Mouse (Mus musculus): ENCODE measurements around the gene Hcfc1r1.

The Hcfc1r1 gene

GRCm38 (mm10) chr17:23673424-23674073 lies at the start of gene Hcfc1r1, which contains the start of gene Thoc6:
Gene Hcfc1r1 (plus strand): TSS chr17:23673596.
Gene Thoc6 (minus strand): TSS chr17:23673882.
- peak; percentile 96 for DNase-seq

GRCm38 (mm10) chr17:23627813-23628212 lies 45.6 kb upstream of the Hcfc1r1 start:
- no peak for DNase-seq

DNA sequence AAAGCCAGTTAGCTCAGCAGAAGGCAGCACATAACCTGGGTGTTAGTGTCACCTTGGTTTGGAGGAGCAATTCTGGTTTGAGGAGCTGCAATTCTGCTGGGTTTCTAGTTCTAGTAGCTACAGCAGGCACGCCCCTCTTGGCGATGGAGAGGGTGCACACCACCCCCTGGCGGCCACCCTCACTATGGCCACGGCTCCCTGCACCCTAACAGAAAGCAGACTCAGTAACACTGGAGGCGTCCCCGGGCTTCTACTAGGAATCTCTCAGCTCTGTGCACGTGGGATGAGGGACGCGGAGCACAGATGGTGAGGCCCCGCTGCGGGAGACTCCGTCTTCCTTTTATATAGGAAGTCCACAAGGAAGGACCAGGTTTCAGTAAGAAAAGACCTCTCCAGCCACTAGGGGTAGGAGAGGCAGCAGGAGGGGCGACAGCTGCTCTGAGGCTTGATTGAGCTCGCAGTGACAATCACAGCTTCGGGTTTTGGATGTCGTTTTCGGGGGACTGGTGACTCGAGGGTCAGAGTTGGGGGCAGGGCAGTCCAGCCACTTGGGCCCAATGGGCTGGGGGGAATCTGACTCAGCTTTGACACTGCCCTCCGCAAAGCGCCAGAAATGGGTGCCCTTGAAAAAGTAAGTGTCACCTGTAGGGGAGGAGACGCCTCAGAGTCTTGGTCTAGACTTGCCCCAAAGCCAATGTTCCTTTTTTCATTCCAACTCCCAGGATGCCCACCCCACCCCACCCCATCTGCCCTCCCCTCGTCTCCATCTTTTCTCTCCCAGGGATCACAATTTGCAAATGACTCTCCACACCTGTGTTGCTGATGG lies 43.0 kb upstream of the Hcfc1r1 start:
- peak; percentile 80 for DNase-seq

GRCm38 (mm10) chr17:23631241-23631640 lies 42.2 kb upstream of the Hcfc1r1 start:
- DNase-seq = no peak

DNA sequence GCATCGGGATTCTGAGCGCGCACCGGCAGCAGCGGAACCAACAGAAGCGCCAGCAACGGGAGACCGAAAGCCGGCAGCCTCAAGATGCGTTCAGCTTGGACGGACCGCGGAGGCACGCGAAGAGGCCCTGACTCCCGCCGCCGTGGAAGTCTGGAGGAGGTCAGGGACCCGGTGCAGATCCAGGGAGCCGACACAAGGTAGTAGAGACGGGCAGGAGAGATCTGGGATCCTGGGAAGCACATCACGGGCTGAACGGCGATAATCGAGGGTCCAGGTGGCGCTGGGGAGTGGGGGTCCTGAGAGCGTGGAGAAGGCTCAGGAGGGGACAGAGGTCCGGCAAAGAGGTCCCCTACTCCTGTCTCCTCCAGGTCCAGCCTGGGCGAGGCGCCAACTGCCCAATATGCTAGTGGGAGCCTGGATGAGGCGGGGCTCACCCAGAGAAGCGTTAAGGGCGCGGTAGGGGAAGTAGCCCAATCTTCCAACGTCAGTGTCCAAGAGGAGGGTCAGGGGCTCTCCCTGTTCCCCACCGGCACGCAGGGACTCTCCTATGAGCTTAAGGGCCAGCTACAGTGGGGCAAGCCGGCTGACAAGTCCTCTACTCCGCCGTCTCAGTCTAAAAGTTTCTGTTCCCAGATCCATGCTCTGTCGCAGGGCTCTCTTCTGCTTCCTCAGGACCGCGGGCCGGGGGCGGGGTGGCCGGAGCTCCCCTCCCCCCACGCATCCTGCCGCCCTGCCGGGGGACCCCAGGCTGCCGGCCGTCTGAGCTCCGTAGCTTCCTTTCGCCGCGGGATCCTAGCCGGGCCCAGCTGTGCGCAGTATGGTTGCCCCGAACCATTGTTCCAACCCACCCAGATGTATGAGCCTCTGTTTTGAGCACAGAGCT lies 28.5 kb upstream of the Hcfc1r1 start, which contains the start of gene Mmp25:
Gene Mmp25, minus strand, starts transcription at position 665 of the 883 bp plus-strand sequence.
- peak; percentile 56 for DNase-seq

- DNase-seq = no peak
Observed at GRCm38 (mm10) chr17:23645894-23646293, 27.5 kb upstream of the Hcfc1r1 start.

GRCm38 (mm10) chr17:23651363-23651762 lies 22.0 kb upstream of the Hcfc1r1 start:
- no peak for DNase-seq

DNA sequence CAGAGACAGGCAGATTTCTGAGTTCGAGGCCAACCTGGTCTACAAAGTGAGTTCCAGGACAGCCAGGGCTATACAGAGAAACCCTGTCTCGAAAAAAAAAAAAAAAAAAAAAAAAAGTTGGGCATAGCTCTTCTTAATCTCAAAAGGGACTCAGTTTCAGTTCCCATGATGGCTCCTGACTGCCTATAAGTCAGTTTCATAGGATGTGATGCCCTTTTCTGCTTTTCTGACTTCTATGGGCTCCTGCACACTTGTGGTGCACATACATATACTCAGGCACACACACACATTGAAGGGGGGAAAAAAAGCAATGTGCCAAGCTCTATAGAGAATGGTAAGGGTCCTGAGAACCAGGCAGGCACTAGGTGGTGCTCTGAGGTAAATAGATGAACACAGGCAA lies 20.1 kb upstream of the Hcfc1r1 start:
- no peak for DNase-seq

GRCm38 (mm10) chr17:23654001-23654400 lies 19.4 kb upstream of the Hcfc1r1 start:
- DNase-seq = no peak

GRCm38 (mm10) chr17:23654410-23654809 lies 19.0 kb upstream of the Hcfc1r1 start:
- DNase-seq = no peak

DNA sequence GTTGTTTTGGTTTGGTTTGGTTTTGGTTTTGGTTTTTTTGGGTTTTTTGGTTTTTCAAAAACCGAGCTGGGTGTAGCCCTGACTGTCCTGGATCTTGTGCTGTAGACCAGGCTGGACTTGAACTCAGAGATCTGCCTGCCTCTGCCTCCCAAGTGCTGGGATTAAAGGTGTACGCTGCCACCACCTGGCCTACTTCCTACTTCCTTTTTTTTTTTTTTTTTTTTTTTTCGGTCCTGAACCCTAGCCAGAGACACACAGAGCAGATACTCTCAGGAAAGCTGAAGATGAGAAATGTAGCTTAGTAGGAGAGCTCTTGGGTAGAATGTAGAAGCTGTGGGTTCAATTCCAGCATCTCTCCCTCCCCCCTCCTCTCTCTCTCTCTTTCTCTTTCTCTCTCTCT lies 14.9 kb upstream of the Hcfc1r1 start:
- DNase-seq = no peak

DNA sequence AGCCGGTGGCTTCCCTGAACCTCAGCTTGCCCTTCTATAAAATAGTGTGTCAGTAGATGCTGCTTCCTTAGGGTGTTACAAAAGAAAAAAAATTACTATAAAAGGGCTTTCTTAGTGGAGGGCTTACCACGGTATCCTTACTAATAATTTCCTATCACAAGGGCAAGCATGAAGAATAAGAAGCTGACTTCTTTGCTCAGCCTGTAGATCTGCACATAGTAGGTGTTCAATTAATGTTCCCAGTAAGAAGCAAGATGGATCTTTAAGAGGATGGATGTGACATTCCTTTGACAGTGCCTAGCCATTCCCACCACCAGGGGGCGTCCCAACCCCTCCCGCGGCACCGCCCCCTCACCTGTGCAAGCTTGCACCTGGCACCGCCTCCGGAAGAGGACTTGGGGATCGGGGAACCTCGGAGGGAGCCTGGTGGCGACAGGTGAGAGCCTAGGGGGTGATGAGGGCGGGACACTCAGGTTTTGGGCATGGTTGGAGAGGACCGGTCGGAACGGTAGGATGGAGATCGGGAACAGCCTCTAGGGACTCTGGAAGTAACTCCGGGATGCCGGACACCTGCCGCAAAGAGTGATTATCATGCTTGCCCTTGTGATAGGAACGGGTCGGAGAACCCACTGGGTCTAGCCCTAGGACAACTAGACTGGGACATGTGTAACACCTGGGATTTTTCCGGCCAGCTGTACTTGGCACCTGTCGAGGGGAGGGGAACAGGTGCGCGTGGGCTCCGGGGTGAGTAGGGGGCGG lies 13.1 kb upstream of the Hcfc1r1 start, which contains the start of gene Bicdl2:
Gene Bicdl2, plus strand, starts transcription at position 390 of the 759 bp plus-strand sequence.
- DNase-seq = no peak

DNA sequence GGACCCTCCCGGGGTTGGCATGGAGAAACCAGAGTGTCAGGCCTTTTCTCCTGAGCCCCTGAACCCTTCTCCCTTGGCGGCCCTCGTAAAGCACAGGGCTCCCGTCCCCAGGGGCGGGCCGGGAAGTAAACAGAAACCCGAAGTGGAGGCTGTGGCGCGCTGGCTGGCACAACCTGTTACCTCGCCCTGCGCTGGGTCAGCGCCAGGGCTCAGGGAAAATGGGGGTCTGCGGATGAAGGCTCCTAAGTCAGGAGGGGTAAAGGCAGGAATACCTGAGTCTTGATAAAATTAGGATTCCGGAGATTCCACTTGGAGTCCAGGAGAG lies 12.6 kb upstream of the Hcfc1r1 start:
- no peak for DNase-seq

- no peak for DNase-seq
Observed at GRCm38 (mm10) chr17:23661526-23661925, 11.9 kb upstream of the Hcfc1r1 start.

DNA sequence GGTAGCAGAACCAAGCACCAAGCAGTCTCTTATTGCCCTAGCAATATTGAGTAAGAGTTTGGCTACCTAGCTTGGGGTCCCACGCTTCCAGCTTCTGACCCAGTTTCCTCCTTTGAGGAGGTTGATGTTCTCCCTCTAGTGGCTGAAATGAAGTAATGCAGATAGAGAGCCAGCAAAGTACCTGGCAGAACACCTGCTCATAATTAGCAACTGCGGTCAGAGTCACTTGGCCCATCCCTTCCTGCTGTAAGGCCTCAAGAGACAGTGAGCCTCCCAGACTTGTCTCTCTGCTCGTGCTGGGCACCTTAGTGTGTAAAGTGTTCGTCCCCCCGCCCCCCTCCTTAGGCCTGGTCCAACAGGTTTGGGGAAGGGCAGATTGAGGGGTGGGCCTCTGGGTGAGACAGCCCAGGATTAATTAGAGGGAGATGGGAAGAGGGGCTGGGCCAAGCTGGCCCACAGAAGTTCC lies 8.8 kb upstream of the Hcfc1r1 start:
- peak; percentile 69 for DNase-seq

DNA sequence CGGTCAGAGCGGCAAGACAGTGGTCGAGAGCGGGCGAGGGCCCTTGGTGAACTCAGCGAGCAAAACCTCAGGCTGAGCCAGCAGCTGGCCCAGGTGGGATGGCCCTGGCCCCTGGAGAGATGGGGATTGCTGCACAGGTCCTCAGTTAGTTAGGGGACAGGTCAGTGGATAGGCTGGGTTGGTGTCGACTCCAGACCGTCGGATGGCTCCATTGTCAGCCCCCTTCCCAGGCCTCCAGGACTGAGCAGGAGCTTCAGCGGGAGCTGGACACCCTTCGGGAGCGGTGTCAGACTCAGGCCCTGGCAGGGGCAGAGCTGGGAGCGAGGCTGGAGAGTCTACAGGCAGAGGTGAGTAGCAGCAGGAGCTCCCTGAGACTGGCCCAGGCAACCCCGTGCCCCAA lies 7.9 kb upstream of the Hcfc1r1 start:
- no peak for DNase-seq

GRCm38 (mm10) chr17:23670516-23671074 lies 2.8 kb upstream of the Hcfc1r1 start:
- DNase-seq = no peak

GRCm38 (mm10) chr17:23671519-23671918 lies 1.9 kb upstream of the Hcfc1r1 start:
- no peak for DNase-seq

DNA sequence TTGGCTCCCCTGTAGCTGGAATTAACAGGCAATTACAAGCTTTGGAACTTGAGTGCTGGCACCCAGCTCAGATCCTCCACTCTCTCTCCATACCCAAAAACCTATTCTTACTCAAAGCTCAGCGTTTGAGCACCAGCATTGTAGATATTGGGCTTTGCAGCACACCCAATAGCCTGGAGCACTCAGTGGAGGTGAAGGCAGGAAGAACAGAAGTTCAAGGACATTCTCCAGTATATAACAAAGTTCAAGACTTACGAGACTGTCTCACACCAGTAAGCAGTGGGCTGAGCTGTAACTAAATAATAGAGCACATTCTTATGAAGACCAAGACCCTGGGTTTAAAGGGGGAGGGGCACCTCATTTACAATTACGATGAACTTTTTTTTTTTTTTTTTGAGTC lies 635 bp upstream of the Hcfc1r1 start:
- no peak for DNase-seq

DNA sequence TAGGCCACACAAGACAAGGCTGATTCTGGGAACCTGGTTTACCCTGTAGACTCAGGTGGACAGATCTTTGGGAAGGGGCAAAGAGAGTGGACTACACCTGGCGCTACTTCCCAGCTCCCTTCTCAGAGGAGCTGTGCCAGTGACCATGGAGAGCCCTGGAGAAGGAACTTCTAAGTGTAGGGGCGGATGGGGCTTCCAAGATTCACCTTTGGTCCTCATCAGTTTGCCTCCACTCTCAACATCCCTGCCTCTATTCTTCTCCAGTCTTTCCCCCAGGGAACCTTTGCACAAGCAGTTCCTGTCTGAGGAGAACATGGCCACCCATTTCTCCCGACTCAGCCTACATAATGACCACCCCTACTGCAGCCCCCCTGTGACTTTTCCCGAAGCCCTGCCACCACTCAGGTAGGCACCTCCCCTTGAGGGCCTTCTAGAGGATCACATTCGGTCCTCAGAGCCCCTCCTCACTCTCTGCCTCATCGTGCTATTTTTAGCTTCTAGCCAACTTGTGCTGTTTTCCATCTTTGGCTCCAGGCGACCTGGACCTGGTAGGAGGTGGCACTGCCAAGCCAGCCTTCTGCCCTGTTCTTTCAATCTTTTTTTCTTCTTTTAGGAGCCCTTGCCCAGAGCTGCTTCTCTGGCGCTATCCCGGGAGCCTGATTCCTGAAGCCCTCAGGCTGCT lies 1.0 kb downstream of the Hcfc1r1 start:
- DNase-seq = no peak

GRCm38 (mm10) chr17:23675127-23675526 lies 1.7 kb downstream of the Hcfc1r1 start:
- DNase-seq = no peak
